Mouse (Mus musculus) urinary bladder, adult 2 months (tissue): ENCODE measurements at regions not wholly inside any gene's neighbourhood (a gene's known extent, or its start where the extent isn't known, plus 50 kb on each side); places are given as distances from the start of the nearest gene placed in this dataset.
"Not testable (repeated sequence)": the region's sequence is repeated elsewhere in the genome, so short reads cannot be mapped to it uniquely, and the experiment has no call there.

ENCODE experiments used
- DNase-seq: peaks from one replicate; pipeline ENCODE4 v3.0.0; 2022; ENCODE audit warnings: low spot score

GRCm38 (mm10) chr17:4875086-4876046 lies 118.8 kb upstream of the Arid1b start:
- no peak for DNase-seq

GRCm38 (mm10) chr17:4876431-4876830 lies 117.7 kb upstream of the Arid1b start:
- no peak for DNase-seq

- DNase-seq: no peak
These were observed 112.7 kb upstream of the Arid1b start for GRCm38 (mm10) chr17:4881473-4881872.

GRCm38 (mm10) chr17:4884083-4884482 lies 110.0 kb upstream of the Arid1b start:
- DNase-seq: no peak

GRCm38 (mm10) chr17:4884761-4885160 lies 109.4 kb upstream of the Arid1b start:
- DNase-seq: no peak

GRCm38 (mm10) chr17:4887331-4887730 lies 106.8 kb upstream of the Arid1b start:
- not testable (repeated sequence) for DNase-seq

- DNase-seq: no peak
These were observed 104.6 kb upstream of the Arid1b start for GRCm38 (mm10) chr17:4889577-4889976.

GRCm38 (mm10) chr17:4890131-4890530 lies 104.0 kb upstream of the Arid1b start:
- DNase-seq: no peak

GRCm38 (mm10) chr17:4891576-4891975 lies 102.6 kb upstream of the Arid1b start:
- no peak for DNase-seq

- not testable (repeated sequence) for DNase-seq
These were observed 99.3 kb upstream of the Arid1b start for GRCm38 (mm10) chr17:4894756-4895330.

GRCm38 (mm10) chr17:4903129-4903528 lies 91.0 kb upstream of the Arid1b start:
- no peak for DNase-seq

- DNase-seq: no peak
These were observed 87.6 kb upstream of the Arid1b start for GRCm38 (mm10) chr17:4906504-4906903.

- DNase-seq: no peak
These were observed 86.9 kb upstream of the Arid1b start for GRCm38 (mm10) chr17:4907181-4907752.

GRCm38 (mm10) chr17:4907841-4908571 lies 86.1 kb upstream of the Arid1b start:
- DNase-seq: peak; percentile 96

- DNase-seq: no peak
These were observed 85.6 kb upstream of the Arid1b start for GRCm38 (mm10) chr17:4908572-4908965.

GRCm38 (mm10) chr17:4910182-4910581 lies 84.0 kb upstream of the Arid1b start:
- no peak for DNase-seq

- DNase-seq: no peak
These were observed 81.1 kb upstream of the Arid1b start for GRCm38 (mm10) chr17:4913001-4913400.

GRCm38 (mm10) chr17:4919866-4920495 lies 74.2 kb upstream of the Arid1b start:
- no peak for DNase-seq

- no peak for DNase-seq
These were observed 73.0 kb upstream of the Arid1b start for GRCm38 (mm10) chr17:4921121-4921520.

- no peak for DNase-seq
These were observed 65.5 kb upstream of the Arid1b start for GRCm38 (mm10) chr17:4928631-4929030.

- no peak for DNase-seq
These were observed 58.9 kb upstream of the Arid1b start for GRCm38 (mm10) chr17:4935268-4935667.

GRCm38 (mm10) chr17:4940589-4940988 lies 53.5 kb upstream of the Arid1b start:
- no peak for DNase-seq
